Mouse (Mus musculus): ENCODE data around the gene Rsph9.
A peak's percentile ranks its signal among the peaks of the same experiment; 100 is the strongest.

The Rsph9 gene

GRCm38 (mm10) chr17:46138563-46139236 lies 5.3 kb downstream of the Rsph9 start:
- no peak for DNase-seq

GRCm38 (mm10) chr17:46132862-46133261 lies 11.2 kb downstream of the Rsph9 start:
- DNase-seq: no peak

GRCm38 (mm10) chr17:46132058-46132718 lies 11.8 kb downstream of the Rsph9 start:
- peak; percentile 81 to 87 for DNase-seq

GRCm38 (mm10) chr17:46129741-46130498 lies 14.1 kb downstream of the Rsph9 start:
- DNase-seq: peak in 1 of 2 experiments; percentile 15

GRCm38 (mm10) chr17:46127814-46128493 lies 16.1 kb downstream of the Rsph9 start:
- DNase-seq: no peak

- no peak for DNase-seq
These were observed 17.4 kb downstream of the Rsph9 start for GRCm38 (mm10) chr17:46126608-46127007.

DNA sequence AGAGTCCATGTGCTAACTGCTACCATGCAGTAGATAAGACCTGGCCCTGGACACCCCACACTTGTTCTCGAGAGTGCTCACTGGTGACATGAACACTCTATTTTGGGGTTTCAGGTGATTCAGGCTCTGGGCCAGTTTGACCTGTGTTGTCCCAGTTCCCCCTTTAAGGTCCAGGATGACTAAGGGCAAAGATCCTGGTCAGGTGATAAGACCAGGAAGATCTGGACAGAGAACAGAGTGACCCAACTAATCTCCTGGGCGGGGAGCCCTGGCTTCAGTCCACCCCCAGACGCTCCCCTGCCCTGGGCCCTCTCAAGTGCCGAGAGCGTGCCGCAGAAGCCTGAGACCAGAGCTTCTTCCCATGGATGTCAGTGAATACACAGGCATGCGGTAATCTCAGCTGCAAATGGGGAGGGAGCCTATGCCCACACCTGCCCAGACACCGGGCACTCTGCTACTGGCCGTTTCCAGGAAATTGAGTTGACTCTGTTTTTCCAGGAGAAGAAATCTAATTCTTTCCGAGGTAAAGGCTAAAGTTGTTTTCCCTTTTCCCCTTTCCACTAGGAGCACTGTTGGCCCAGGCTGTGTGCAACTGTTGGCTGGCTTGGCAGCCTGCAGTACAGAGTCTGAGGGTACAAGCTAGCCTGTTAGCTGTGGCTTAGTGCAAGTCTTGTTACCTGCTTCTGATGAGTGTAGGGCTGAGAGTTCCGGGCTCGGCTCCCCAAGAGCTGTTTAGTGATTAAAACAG lies 19.9 kb downstream of the Rsph9 start:
- DNase-seq: no peak

DNA sequence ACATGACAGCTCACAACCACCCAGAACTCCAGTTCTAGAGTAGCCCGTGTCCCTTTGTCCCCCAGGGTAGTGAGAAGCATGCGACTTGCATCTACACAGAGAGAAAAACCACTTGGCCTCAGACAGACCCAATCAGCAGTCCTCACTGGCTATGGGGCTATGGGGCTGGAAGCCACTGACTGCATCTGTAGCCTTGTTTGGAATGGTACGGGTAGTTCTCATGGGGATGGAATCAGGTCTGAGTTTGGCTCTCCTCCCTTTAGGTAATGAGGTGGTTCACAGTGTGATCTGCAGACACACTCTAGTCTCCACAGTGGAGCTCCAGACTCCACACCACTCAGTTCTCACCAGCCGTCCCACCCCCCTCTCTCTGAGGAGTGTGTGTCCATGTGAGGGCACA lies 20.7 kb downstream of the Rsph9 start:
- DNase-seq: no peak

- no peak for DNase-seq
These were observed 21.2 kb downstream of the Rsph9 start for GRCm38 (mm10) chr17:46122791-46123190.

DNA sequence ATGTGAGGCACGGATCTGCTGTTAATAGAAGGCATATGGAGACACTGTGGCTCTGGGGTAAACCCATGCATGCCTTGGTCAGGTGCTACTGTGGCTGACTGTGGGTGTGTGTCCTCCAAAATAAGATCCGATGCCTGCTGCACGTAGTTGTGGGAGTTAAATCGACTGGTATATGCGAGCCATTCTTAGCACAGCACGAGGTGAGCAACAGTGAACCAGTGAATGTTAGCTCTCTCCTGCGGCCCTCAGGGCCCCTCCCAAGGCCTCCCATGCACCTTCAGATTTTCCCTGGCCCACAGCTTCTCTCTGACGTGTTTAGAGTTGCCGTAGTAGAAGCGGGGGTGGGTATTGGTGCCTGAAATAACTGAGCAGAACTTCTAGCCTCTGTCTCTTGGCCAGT lies 24.4 kb downstream of the Rsph9 start:
- DNase-seq: no peak

DNA sequence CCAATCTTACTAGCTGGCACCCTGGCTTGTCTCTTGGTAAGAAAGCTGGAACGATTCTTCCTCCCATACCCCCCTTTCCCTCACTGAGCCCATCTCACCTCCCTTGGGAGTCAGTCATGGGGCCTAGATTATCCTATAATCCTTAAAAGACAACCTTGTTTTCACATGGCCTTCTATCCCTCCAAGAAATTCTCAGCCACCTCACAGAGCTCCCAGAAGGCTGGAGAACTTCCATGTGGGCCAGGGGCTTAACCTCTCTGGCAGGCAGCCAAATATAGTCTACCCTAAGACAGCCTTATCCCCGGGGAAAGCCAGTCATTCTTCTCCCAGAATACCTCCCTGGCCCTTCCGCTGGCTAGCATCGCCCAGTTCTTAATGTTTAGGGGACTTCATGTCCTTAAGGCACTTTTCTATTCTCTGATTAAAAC lies 25.6 kb downstream of the Rsph9 start:
- DNase-seq: no peak

DNA sequence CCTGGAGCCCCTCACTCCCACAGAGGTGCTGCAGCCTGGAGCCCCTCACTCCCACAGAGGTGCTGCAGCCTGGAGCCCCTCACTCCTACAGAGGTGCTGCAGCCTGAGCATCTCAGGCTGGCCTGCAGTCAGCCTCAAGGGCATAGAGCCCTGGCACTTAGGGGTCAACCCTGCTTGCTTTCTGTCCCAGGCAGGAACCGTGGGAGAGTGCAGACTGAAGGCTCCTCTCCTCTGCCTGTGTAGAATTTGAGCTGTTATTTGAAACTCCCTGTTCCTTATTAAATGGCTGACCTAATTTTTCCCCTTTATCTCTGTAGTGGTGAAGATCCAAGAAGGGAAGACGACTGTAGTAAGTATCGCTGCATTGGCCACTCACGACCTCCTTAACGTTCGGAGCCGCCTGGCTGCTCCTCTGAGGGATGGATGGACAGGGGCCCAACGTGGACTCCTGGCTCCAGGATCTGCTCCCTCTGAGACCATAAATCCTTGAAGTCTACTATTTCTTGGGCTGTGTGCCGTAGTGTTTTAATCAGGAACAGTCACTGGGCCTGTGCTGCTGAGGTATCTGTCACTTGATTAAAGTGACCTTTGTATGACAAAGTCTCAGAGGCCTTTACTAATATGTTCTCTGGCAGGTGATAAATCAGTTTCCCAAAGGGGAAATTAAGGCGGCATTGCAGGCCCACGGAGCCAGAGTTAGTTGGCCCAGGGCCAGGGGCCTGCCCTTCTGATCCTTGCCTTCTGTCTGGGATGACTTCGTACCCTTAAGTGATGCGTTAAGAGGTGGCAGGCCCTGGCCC lies 26.2 kb downstream of the Rsph9 start:
- no peak for DNase-seq

GRCm38 (mm10) chr17:46116881-46117280 lies 27.1 kb downstream of the Rsph9 start:
- no peak for DNase-seq

- no peak for DNase-seq
These were observed 27.9 kb downstream of the Rsph9 start for GRCm38 (mm10) chr17:46116138-46116537.

DNA sequence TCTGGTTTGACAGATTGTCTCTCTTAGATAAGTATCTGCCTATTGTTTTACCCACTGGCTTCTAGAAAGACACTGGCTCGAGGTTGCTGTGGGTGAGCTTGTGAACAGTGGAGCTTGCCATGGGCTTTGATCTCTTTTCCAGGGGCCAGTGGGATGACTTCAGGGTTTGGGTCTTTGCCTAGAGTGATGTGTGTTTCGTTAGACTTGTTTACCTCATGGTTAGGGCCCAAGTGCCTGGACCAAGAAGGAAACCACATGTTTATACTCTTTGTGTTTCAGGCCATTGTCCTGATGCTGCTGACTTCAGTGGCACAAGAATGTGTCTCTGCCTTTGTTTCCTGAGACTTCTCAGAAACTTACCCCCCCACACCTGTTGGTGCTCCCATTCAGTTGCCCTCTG lies 28.5 kb downstream of the Rsph9 start:
- DNase-seq: no peak

DNA sequence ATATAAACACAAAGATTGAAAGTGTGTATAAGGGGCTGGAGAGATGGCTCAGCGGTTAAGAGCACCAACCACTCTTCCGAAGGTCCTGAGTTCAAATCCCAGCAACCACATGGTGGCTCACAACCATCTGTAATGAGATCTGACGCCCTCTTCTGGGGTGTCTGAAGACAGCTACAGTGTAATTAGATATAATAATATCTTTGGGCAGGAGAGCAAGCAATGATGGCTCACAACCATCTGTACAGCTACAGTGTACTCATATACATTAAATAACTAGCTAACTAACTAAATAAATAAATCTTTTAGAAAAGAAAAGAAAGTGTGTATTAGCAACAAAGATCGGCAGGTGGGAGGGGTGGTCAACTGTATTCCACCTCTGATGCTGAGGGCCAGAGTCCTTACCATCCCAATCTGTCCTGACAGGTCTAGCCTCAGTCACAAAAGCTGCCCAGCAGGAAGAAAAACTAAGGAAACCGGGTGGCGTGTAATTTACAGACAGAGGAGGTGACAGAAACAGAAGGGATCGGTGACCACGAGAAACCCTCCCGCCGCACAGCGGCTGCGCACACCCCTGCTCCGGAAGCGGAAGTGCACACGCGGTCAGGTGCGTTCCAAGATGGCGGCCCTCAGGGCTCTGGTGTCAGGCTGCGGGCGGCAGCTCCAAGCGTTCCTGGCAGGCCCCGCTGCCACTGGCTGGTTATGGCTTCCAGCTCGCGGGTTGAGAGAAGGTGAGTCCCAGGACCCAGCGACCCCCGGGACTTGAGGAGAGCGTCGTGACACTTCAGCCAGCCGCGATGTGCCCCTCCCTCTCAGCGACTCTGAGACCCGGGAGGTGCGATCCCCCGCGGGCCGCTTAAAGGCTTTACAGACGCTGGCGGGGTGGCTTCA lies 33.4 kb downstream of the Rsph9 start, which contains the start of gene Mrps18a:
Mrps18a (plus strand) TSS at position 585 of the 888 bp plus-strand sequence.
- peak; percentile 88 to 92 for DNase-seq

DNA sequence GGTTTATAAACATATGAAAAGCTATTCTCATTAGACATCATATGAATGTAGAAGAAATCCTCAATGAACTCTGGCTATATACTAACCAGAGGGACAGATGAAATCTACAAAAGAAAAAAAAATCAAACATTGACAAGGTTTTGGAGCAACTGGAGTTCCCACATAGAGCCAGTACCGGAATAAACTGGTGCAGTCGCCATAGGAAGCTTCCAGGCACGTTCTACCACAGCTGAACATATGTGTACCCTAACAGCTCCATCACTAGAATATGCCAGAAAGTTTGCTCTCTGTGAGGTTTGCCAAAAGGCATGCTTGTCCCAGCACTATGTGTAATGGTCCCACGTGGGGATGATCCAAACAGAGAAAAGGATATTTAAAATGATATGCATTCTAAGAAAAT lies 35.7 kb downstream of the Rsph9 start:
- no peak for DNase-seq

DNA sequence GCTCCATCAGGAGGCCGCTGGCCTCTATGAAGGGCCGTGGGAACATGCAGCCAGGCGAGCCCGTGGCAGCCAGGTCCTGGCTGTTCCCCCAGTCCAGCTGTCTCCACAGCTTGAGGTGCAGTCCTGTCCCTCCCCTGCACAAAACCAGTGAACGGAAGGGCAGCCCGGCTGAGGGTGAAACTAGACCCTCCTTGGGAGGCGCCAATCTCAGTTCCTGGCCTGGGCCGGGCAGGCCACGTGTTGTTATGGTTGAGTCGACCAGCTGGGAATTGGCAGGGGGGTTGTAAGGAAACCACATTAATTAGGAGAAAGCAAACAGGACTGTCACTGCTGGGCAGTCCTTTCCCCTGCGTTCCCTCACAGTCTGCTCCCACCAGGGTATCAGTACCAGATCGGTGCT lies 39.5 kb downstream of the Rsph9 start:
- DNase-seq: peak; percentile 18 to 20

DNA sequence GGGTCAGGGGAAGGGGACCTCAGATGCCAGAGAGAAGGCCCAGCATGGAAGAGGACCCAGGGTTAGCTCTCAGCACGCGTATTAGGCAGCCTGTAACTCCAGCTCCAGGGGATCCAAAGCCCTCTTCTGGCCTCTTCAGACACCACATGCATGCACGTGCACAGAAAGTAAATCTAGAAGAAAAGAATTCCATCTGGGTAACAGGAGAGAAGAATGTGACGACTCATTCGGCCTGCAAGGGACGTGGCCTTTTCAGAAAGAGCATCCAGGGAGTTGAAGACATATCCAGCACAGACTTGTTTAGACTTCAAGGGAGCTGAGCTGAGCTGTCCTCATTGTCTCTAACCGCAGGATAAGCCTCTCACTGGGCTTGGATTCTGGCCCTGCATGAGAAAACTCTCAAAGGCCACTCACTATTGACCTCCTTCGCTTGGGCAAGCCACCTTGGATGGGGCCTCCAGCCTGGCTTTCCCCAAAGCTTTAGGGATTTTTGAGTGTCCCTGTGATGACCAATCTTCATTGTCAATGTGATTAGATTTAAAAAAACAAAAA lies 41.3 kb downstream of the Rsph9 start:
- no peak for DNase-seq

- DNase-seq: no peak
These were observed 42.1 kb downstream of the Rsph9 start for GRCm38 (mm10) chr17:46101906-46102305.

Measured in cerebellum, postnatal 25 days (tissue).